Mouse (Mus musculus): Measurements from ENCODE around the gene Irf2. TPM values are rescaled to one million over a fixed set of nuclear protein-coding genes. Genes with fewer than 3 reads are reported as not detected.

Gene Irf2
- polyA plus RNA-seq, 1 experiment from 2014 or later: 23.1 TPM

DNA sequence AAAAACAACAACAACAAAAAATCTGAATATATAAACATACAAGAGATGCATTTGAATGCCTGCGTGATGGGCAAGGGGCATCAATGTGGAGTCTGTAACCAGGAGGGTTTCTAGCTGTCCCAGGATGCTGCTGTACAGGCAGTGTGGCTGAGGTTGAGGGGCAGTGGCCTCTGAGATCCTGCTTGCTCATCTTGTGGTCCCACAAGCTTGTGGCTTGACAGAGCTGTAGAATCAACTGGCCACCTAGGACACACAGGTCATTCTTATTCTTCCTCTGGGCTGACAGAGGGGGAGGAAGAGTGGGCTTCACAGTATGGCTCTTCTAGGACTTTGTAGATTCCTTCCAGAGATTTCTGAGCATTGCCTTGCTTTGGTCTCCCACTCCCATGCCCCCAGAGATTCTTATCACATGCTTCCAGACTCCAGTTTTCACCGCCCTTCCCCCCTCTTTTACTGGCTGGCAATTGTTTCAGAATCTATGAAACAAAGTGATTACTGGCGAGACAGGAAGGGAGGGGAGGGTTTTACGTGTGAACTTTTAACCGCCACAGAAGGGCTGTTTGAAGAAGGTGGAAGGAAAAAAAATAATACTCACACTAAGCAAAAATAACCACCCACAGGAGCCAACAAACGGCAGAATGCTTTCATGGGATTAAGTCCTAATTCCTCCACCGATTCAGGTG, 119.8 kb downstream of the Irf2 start:
- no peaks in the 10 kb centered on the region for H3K27me3 ChIP-seq (ENCODE audit: insufficient read depth, low read length)
- no peak overlapping the region for H3K4me3 ChIP-seq (ENCODE audit: low read depth, low read length)
- ATAC-seq (no peak), DNase-seq (no peak)
- no peaks in the 10 kb centered on the region for H3K36me3 ChIP-seq (replicated peaks; ENCODE audit: insufficient read depth, low read length)
- no peaks in the 10 kb centered on the region for H3K9me3 ChIP-seq (ENCODE audit: low read length)
- H3K4me1 ChIP-seq (ENCODE audit: insufficient read depth): peaks cover 7% of the 10 kb centered on the region; the same call in 1 of the 2 replicates
- H3K4me2 ChIP-seq (ENCODE audit: low read depth, low read length): no peak overlapping the region
- H3K27ac ChIP-seq (ENCODE audit: low read depth): 0 out of 2 replicates have a peak overlapping the region, but pooled peaks have one; percentile 16
- 24% methylated on average over 7 of the region's 7 CpGs for WGBS (ENCODE audit: insufficient replicate concordance)
- H3K9ac ChIP-seq (replicated peaks): no peak overlapping the region
- TF ChIP-seq EP300 (IDR thresholded peaks at IDR 0.05; ENCODE audit: low read depth) (no peak), CTCF (IDR thresholded peaks at IDR 0.05; ENCODE audit: low read depth) (no peak)

DNA sequence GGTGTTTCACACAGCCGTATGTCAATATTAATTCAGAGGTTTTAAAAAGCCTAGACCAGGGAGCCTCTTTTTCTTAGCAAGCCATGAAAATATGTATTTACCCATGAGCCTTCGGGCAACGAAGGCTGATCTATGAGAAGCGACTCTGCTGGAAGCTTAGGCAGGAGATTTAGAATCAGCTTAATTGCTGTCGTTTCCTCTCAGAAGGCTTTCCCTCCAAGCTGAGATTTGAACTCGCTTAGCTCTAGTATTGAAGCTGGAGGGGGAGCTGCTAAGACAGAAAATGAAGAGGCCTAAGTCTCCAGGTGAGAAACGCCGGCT, 120.3 kb downstream of the Irf2 start:
- 0 out of 2 replicates have a peak overlapping the region, but pooled peaks have one; percentile 16 for H3K27ac ChIP-seq (ENCODE audit: low read depth)
- H3K9ac ChIP-seq (replicated peaks): no peak overlapping the region
- no peak overlapping the region for H3K4me3 ChIP-seq (ENCODE audit: low read depth, low read length)
- H3K36me3 ChIP-seq (replicated peaks; ENCODE audit: insufficient read depth, low read length): no peaks in the 10 kb centered on the region
- 46% methylated on average over 8 of the region's 8 CpGs for WGBS (ENCODE audit: insufficient replicate concordance)
- peaks cover 7% of the 10 kb centered on the region; the same call in 1 of the 2 replicates for H3K4me1 ChIP-seq (ENCODE audit: insufficient read depth)
- H3K9me3 ChIP-seq (ENCODE audit: low read length): no peaks in the 10 kb centered on the region
- DNase-seq (no peak), ATAC-seq (no peak)
- TF ChIP-seq CTCF (IDR thresholded peaks at IDR 0.05; ENCODE audit: low read depth) (no peak), EP300 (IDR thresholded peaks at IDR 0.05; ENCODE audit: low read depth) (no peak)
- H3K4me2 ChIP-seq (ENCODE audit: low read depth, low read length): no peak overlapping the region
- no peaks in the 10 kb centered on the region for H3K27me3 ChIP-seq (ENCODE audit: insufficient read depth, low read length)

DNA sequence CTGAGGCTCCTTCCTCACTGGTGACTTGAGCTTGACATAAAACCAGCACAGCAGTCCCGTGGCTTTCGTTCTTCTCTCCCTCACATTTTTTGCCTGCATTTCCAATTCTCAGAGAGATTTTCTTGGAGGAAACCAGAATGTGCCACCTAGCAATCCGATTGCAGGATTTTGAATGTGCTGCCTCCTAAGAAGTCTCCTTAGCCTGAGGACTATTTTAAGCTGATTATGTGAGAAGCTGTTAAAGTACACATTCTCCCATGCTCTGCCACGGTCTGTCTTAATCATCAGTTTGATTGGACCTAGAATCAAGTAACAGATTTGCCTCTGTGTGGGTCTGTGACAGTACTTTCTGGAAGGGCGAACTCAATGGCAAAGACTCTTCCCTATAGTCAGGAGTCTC, 123.0 kb downstream of the Irf2 start:
- WGBS (ENCODE audit: insufficient replicate concordance): 78% methylated on average over 5 of the region's 5 CpGs
- Histone ChIP-seq H3K4me2 (ENCODE audit: low read depth, low read length) (no peak overlapping the region), H3K4me1 (ENCODE audit: insufficient read depth) (peaks cover 7% of the 10 kb centered on the region; the same call in 1 of the 2 replicates), H3K9me3 (ENCODE audit: low read length) (no peaks in the 10 kb centered on the region), H3K9ac (replicated peaks) (no peak overlapping the region), H3K36me3 (replicated peaks; ENCODE audit: insufficient read depth, low read length) (no peaks in the 10 kb centered on the region), H3K27ac (ENCODE audit: low read depth) (no peak overlapping the region), H3K4me3 (ENCODE audit: low read depth, low read length) (no peak overlapping the region), H3K27me3 (ENCODE audit: insufficient read depth, low read length) (no peaks in the 10 kb centered on the region)
- DNase-seq (no peak), ATAC-seq (no peak)
- TF ChIP-seq CTCF (IDR thresholded peaks at IDR 0.05; ENCODE audit: low read depth): no peak
- no peak for TF ChIP-seq EP300 (IDR thresholded peaks at IDR 0.05; ENCODE audit: low read depth)

DNA sequence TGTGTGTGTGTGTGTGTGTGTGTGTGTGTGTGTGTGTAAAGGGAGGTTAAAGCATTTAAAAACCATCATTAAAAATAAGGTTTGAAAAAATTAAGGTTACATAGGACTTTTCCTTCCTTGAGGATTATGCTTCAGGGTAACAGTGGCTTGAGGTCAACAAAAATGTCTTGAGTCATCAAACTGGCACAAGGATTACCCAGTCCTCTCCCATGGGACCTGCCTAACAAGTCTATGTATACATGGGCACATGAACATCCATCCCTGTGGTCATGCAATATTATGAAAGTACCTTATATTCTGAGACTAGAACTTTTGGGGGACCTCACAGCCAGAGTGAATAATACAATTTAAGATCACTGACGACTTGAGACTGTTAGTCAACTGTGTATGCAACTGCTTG, 125.9 kb downstream of the Irf2 start:
- 76% methylated on average over 1 of the region's 1 CpGs for WGBS (ENCODE audit: insufficient replicate concordance)
- no peaks in the 10 kb centered on the region for H3K27me3 ChIP-seq (ENCODE audit: insufficient read depth, low read length)
- H3K4me2 ChIP-seq (ENCODE audit: low read depth, low read length): no peak overlapping the region
- no peak for DNase-seq
- no peaks in the 10 kb centered on the region for H3K9me3 ChIP-seq (ENCODE audit: low read length)
- no peak overlapping the region for H3K27ac ChIP-seq (ENCODE audit: low read depth)
- no peak for ATAC-seq
- TF ChIP-seq CTCF (IDR thresholded peaks at IDR 0.05; ENCODE audit: low read depth): no peak
- TF ChIP-seq EP300 (IDR thresholded peaks at IDR 0.05; ENCODE audit: low read depth): no peak
- H3K9ac ChIP-seq (replicated peaks): no peak overlapping the region
- no peak overlapping the region for H3K4me3 ChIP-seq (ENCODE audit: low read depth, low read length)
- peaks cover 5% of the 10 kb centered on the region for H3K4me1 ChIP-seq (ENCODE audit: insufficient read depth)
- no peaks in the 10 kb centered on the region for H3K36me3 ChIP-seq (replicated peaks; ENCODE audit: insufficient read depth, low read length)

DNA sequence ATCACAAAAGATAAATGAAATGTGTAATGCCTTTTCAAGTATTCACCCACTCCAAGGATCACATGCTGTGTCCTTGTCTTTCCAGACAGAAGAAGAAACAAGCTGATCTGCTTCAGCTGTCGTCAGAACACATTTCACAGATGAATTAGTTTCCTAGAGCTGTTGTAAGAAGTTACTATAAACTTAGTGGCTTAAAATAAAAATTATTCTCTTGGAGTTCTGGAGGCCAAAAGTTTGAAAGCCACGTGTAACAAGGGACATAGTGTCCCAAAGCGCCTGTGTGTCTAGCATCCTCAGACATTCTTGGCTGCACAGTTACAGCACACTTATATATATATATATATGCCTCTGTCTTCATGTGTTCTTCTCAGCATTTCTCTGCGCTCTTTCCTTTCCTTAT, 127.9 kb downstream of the Irf2 start:
- Histone ChIP-seq H3K36me3 (replicated peaks; ENCODE audit: insufficient read depth, low read length) (no peaks in the 10 kb centered on the region), H3K4me2 (ENCODE audit: low read depth, low read length) (no peak overlapping the region), H3K27me3 (ENCODE audit: insufficient read depth, low read length) (no peaks in the 10 kb centered on the region), H3K27ac (ENCODE audit: low read depth) (no peak overlapping the region), H3K4me3 (ENCODE audit: low read depth, low read length) (no peak overlapping the region), H3K9ac (replicated peaks) (no peak overlapping the region), H3K4me1 (ENCODE audit: insufficient read depth) (peaks cover 5% of the 10 kb centered on the region), H3K9me3 (ENCODE audit: low read length) (no peaks in the 10 kb centered on the region)
- no peak for ATAC-seq
- TF ChIP-seq EP300 (IDR thresholded peaks at IDR 0.05; ENCODE audit: low read depth) (no peak), CTCF (IDR thresholded peaks at IDR 0.05; ENCODE audit: low read depth) (no peak)
- DNase-seq: no peak
- WGBS (ENCODE audit: insufficient replicate concordance): 76% methylated on average over 4 of the region's 4 CpGs

DNA sequence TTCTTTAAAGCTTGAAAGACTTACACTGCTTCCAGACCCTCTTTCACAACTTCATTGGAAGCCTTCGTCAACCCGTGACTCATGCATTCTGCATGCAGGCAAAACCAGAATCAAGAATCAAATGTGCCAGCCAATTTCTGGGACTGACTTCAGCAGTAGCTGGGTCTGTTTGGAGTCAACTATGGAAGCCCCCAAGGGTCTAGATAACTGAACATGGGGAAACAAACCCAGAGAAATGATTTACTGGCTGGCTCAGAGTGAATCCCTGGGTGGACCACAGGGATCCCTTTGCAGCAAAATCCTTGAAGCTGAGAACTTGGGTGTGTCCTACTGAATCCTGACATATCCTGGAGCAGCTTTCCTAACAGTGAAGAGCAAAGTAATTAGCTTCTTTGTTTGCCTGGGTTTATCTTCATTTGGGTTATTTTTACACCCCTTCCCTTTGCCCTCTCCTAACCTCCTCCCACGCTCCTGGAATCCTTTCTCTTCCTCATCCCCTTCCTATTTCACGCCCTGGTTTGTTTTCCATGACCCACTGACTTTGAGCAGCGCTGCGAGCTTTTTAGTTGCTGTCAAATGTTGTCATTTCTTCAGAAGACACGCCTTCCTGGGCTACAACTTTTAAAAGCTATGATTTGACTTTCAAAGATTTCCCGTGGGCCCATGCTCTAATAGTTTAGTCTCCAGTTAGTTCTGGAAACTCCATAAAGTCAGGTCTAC, 129.0 kb downstream of the Irf2 start:
- H3K27ac ChIP-seq (ENCODE audit: low read depth): peak overlapping the region; percentile 23; the same call in 1 of the 2 replicates
- WGBS (ENCODE audit: insufficient replicate concordance): 53% methylated on average over 8 of the region's 8 CpGs

More for the DNA sequence above, 129.0 kb downstream of the Irf2 start:
- Histone ChIP-seq H3K9ac (replicated peaks) (no peak overlapping the region), H3K27me3 (ENCODE audit: insufficient read depth, low read length) (no peaks in the 10 kb centered on the region), H3K4me1 (ENCODE audit: insufficient read depth) (peaks cover 5% of the 10 kb centered on the region), H3K4me2 (ENCODE audit: low read depth, low read length) (no peak overlapping the region), H3K4me3 (ENCODE audit: low read depth, low read length) (no peak overlapping the region), H3K36me3 (replicated peaks; ENCODE audit: insufficient read depth, low read length) (no peaks in the 10 kb centered on the region), H3K9me3 (ENCODE audit: low read length) (no peaks in the 10 kb centered on the region)
- TF ChIP-seq CTCF (IDR thresholded peaks at IDR 0.05; ENCODE audit: low read depth) (no peak), EP300 (IDR thresholded peaks at IDR 0.05; ENCODE audit: low read depth) (0 out of 2 replicates have a peak, but pooled peaks have one; percentile 17)
- no peak for DNase-seq
- no peak for ATAC-seq

Measured in liver, postnatal 0 days (tissue).